Mouse (Mus musculus) midbrain, embryonic 12.5 days (tissue): ENCODE data around the gene Psme2. TPM values are rescaled to one million over a fixed set of nuclear protein-coding genes. Genes with fewer than 3 reads are reported as not detected.

Experiments
- ATAC-seq: fragments of 200-750 bp; cut with Nextera tagmentation; 2 replicates; pipeline ENCODE4 v1.8.0; 2017; ENCODE audit warnings: low read depth, moderate TSS enrichment, moderate library complexity; ENCODE audit not compliant: low FRiP score
- H3K27ac ChIP-seq: fragments of 300-500 bp; sonication (generic); replicated peaks from 2 replicates; pipeline ENCODE4 v1.5.1; 2016; ENCODE audit warnings: mild to moderate bottlenecking
- H3K27me3 ChIP-seq: fragments of 300-500 bp; sonication (generic); 2 replicates; pipeline ENCODE4 v1.6.1; 2016; ENCODE audit warnings: mild to moderate bottlenecking
- H3K36me3 ChIP-seq: fragments of 300-500 bp; sonication (generic); 2 replicates; pipeline ENCODE4 v1.6.1; 2016
- H3K4me1 ChIP-seq: fragments of 300-500 bp; sonication (generic); 2 replicates; pipeline ENCODE4 v1.6.1; 2016
- H3K4me2 ChIP-seq: fragments of 300-500 bp; sonication (generic); replicated peaks from 2 replicates; pipeline ENCODE4 v1.6.1; 2016; ENCODE audit warnings: mild to moderate bottlenecking, moderate library complexity
- H3K4me3 ChIP-seq: fragments of 300-500 bp; sonication (generic); 2 replicates; pipeline ENCODE4 v1.5.1; 2016; ENCODE audit warnings: mild to moderate bottlenecking
- H3K9ac ChIP-seq: fragments of 300-500 bp; sonication (generic); replicated peaks from 2 replicates; pipeline ENCODE4 v1.6.1; 2016; ENCODE audit warnings: mild to moderate bottlenecking, moderate library complexity
- H3K9me3 ChIP-seq: fragments of 300-500 bp; sonication (generic); 2 replicates; pipeline ENCODE4 v1.6.1; 2016; ENCODE audit warnings: mild to moderate bottlenecking
- WGBS: fragments of 180-500 bp; shearing (Covaris S2); methylation state at CpG from one replicate; pipeline ENCODE4 v1.1.7; 2016; 5-methylcytosine and 5-hydroxymethylcytosine counted together
- polyA plus RNA-seq: library from polyadenylated mRNA; unstranded; fragments of >200 nt; fragmentation: Nextera tagmentation; extraction: Ambion mirVana; gene quantifications from 2 replicates; pipeline ENCODE4 v1.2.1, GENCODE M21; 2016

The Psme2 gene
- polyA plus RNA-seq: 192 and 215 TPM in 2 replicates

DNA sequence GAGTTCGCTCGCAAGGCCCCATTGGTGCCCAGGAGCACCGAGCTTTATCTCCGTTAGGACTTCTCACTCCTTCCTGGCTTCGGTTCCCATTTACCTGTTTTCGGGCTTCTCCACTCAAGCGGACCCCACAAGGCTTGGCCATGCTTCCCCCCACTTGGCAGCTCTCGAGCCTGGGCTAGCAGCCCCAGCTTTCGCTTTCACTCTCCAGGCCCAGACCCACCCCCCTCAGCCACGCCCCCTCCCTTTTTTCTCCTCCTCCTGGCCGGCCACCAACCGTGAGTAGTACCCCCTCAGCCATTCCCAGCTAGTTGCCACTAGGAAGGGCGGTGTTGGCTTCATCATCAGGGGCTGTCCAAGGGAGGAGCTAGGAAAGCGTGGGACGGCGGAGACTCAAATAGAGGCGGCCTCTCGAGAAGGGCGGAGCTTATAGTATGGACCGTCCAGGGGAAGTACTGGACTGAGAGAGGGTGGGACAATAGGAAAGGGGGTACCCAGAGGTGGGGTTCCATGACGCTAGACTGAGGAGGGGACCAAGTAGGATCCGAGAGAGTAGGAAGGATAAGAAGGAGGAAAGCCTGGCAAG, at the start of gene Psme2:
TSS of gene Psme2 (minus strand) at position 366 of the 583 bp plus-strand sequence.
- H3K36me3 ChIP-seq: peaks cover 24% of the 10 kb centered on the region
- peaks cover 28% of the 10 kb centered on the region for H3K4me1 ChIP-seq
- H3K9me3 ChIP-seq: no peaks in the 10 kb centered on the region
- peak within 1 kb of the TSS; percentile 87 for H3K4me3 ChIP-seq
- peak; percentile 96 for ATAC-seq
- no peaks in the 10 kb centered on the region for H3K27me3 ChIP-seq
- WGBS: under 1% methylated on average over 22 of the region's 22 CpGs
- H3K4me2 ChIP-seq: peak within 1 kb of the TSS; percentile 79
- peak within 1 kb of the TSS; percentile 90 for H3K9ac ChIP-seq
- H3K27ac ChIP-seq: peak within 1 kb of the TSS; percentile 92

GRCm38 (mm10) chr14:55637795-55638194, 46.9 kb upstream of the Psme2 start, which contains the start of gene Gm49378:
Gm49378 (minus strand) TSS chr14:55637895.
- Histone ChIP-seq H3K36me3 (peaks cover 68% of the 10 kb centered on the region), H3K4me3 (no peak within 1 kb of the TSS), H3K27me3 (no peaks in the 10 kb centered on the region), H3K4me1 (peaks cover 26% of the 10 kb centered on the region), H3K9me3 (no peaks in the 10 kb centered on the region), H3K9ac (no peak within 1 kb of the TSS), H3K4me2 (no peak within 1 kb of the TSS), H3K27ac (no peak within 1 kb of the TSS)
- WGBS: 94% methylated on average over 9 of the region's 9 CpGs
- no peak for ATAC-seq

GRCm38 (mm10) chr14:55635523-55636007, 44.7 kb upstream of the Psme2 start, which contains the start of gene Ipo4:
Ipo4 (minus strand) TSS chr14:55635957.
- peaks cover 80% of the 10 kb centered on the region for H3K36me3 ChIP-seq
- H3K27me3 ChIP-seq: no peaks in the 10 kb centered on the region
- peak within 1 kb of the TSS; percentile 75 for H3K9ac ChIP-seq
- H3K4me3 ChIP-seq: peak within 1 kb of the TSS; percentile 64
- H3K4me2 ChIP-seq: peak within 1 kb of the TSS; percentile 93
- peak; percentile 87 for ATAC-seq
- 3% methylated on average over 33 of the region's 33 CpGs for WGBS
- H3K4me1 ChIP-seq: peaks cover 19% of the 10 kb centered on the region
- H3K27ac ChIP-seq: peak within 1 kb of the TSS; percentile 66
- H3K9me3 ChIP-seq: no peaks in the 10 kb centered on the region

GRCm38 (mm10) chr14:55634874-55635522, 44.1 kb upstream of the Psme2 start:
- H3K4me3 ChIP-seq: peak overlapping the region; percentile 64
- 4% methylated on average over 23 of the region's 23 CpGs for whole genome bisulfite sequencing
- H3K4me1 ChIP-seq: peaks cover 19% of the 10 kb centered on the region
- peak; percentile 83 for ATAC-seq
- H3K27me3 ChIP-seq: no peaks in the 10 kb centered on the region
- no peaks in the 10 kb centered on the region for H3K9me3 ChIP-seq
- H3K9ac ChIP-seq: peak overlapping the region; percentile 75
- H3K36me3 ChIP-seq: peaks cover 80% of the 10 kb centered on the region
- H3K27ac ChIP-seq: peak overlapping the region; percentile 66
- peak overlapping the region; percentile 93 for H3K4me2 ChIP-seq

GRCm38 (mm10) chr14:55629312-55629711, 38.4 kb upstream of the Psme2 start:
- H3K4me3 ChIP-seq: no peak overlapping the region
- H3K27ac ChIP-seq: no peak overlapping the region
- H3K36me3 ChIP-seq: peaks cover 99% of the 10 kb centered on the region
- no peak overlapping the region for H3K4me2 ChIP-seq
- no peaks in the 10 kb centered on the region for H3K9me3 ChIP-seq
- no peak for ATAC-seq
- 61% methylated on average over 5 of the region's 5 CpGs for WGBS
- H3K9ac ChIP-seq: no peak overlapping the region
- peaks cover 3% of the 10 kb centered on the region; the same call in 1 of the 2 replicates for H3K4me1 ChIP-seq
- H3K27me3 ChIP-seq: no peaks in the 10 kb centered on the region

DNA sequence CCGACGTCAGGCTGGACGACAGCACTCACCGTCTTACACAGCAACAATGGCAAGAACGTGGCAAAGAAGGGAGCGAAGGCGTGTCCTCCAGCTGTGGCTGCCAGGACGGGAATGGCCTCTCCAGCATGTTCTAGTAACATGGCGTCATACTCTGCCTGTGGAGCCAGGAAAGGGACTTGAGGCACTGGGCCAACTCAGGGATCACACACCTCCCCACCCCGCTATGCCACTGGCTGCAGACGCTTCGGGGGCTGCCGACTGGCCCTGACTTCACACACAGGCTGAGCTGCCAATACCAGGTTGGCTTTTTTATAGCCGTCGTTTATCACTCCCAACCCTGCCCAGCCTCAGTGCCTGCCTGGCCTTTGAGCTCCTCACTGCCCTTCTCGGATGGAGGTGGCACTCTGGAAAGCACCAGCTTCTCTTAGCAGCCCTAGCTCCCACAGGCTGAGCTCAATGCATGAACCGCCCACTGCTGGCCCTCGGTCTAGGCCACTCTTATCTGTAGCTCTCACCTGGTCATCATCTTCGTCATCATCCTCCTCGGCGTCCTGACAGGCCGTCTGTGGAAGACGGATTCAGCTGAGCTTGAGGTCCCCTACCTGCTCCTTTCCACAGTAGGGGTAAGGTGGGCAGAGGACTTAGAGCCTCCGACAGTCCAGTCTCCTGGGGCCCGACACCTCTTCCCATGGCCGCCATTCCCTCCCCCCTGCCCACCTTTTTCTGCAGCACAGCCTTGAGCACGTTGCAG, 37.3 kb upstream of the Psme2 start:
- Histone ChIP-seq H3K4me1 (no peaks in the 10 kb centered on the region), H3K4me3 (no peak overlapping the region), H3K9me3 (no peaks in the 10 kb centered on the region), H3K27me3 (no peaks in the 10 kb centered on the region), H3K4me2 (no peak overlapping the region), H3K36me3 (peaks cover 97% of the 10 kb centered on the region), H3K9ac (no peak overlapping the region), H3K27ac (no peak overlapping the region)
- WGBS: 93% methylated on average over 27 of the region's 27 CpGs
- no peak for ATAC-seq

GRCm38 (mm10) chr14:55618486-55619195, 27.7 kb upstream of the Psme2 start:
- ATAC-seq: no peak
- WGBS: 53% methylated on average over 22 of the region's 22 CpGs
- no peak overlapping the region for H3K9ac ChIP-seq

GRCm38 (mm10) chr14:55617822-55618221, 26.9 kb upstream of the Psme2 start, which contains the start of gene Rec8:
Rec8 (plus strand) TSS chr14:55618037.
- peak within 1 kb of the TSS; percentile 19 for H3K4me3 ChIP-seq
- H3K4me1 ChIP-seq: 0 out of 2 replicates have a peak, but pooled peaks cover 9% of the 10 kb centered on the region
- peak; percentile 54; the same call in 1 of the 2 replicates for ATAC-seq
- no peaks in the 10 kb centered on the region for H3K9me3 ChIP-seq
- peak within 1 kb of the TSS; percentile 30 for H3K4me2 ChIP-seq
- H3K27me3 ChIP-seq: peaks cover 9% of the 10 kb centered on the region
- 25% methylated on average over 21 of the region's 21 CpGs for WGBS
- no peak within 1 kb of the TSS for H3K27ac ChIP-seq
- H3K9ac ChIP-seq: no peak within 1 kb of the TSS
- no peaks in the 10 kb centered on the region for H3K36me3 ChIP-seq

More at GRCm38 (mm10) chr14:55618486-55619195, 27.7 kb upstream of the Psme2 start:
- no peaks in the 10 kb centered on the region for H3K9me3 ChIP-seq
- 0 out of 2 replicates have a peak, but pooled peaks cover 1% of the 10 kb centered on the region for H3K36me3 ChIP-seq
- no peak overlapping the region for H3K27ac ChIP-seq
- peak overlapping the region; percentile 19 for H3K4me3 ChIP-seq
- peak overlapping the region; percentile 30 for H3K4me2 ChIP-seq
- H3K4me1 ChIP-seq: 0 out of 2 replicates have a peak, but pooled peaks cover 9% of the 10 kb centered on the region
- H3K27me3 ChIP-seq: peaks cover 9% of the 10 kb centered on the region

GRCm38 (mm10) chr14:55616844-55617243, 25.9 kb upstream of the Psme2 start:
- no peak for ATAC-seq
- Histone ChIP-seq H3K4me2 (no peak overlapping the region), H3K36me3 (no peaks in the 10 kb centered on the region), H3K27me3 (peaks cover 9% of the 10 kb centered on the region), H3K27ac (no peak overlapping the region), H3K4me1 (0 out of 2 replicates have a peak, but pooled peaks cover 9% of the 10 kb centered on the region), H3K9ac (no peak overlapping the region), H3K9me3 (no peaks in the 10 kb centered on the region), H3K4me3 (no peak overlapping the region)
- WGBS: 63% methylated on average over 2 of the region's 2 CpGs

GRCm38 (mm10) chr14:55615876-55616275, 25.0 kb upstream of the Psme2 start:
- no peak overlapping the region for H3K27ac ChIP-seq
- H3K4me3 ChIP-seq: no peak overlapping the region
- 0 out of 2 replicates have a peak, but pooled peaks cover 9% of the 10 kb centered on the region for H3K4me1 ChIP-seq
- no peak overlapping the region for H3K9ac ChIP-seq
- 52% methylated on average over 2 of the region's 2 CpGs for WGBS
- ATAC-seq: no peak
- H3K9me3 ChIP-seq: no peaks in the 10 kb centered on the region
- no peak overlapping the region for H3K4me2 ChIP-seq
- H3K27me3 ChIP-seq: peaks cover 9% of the 10 kb centered on the region
- no peaks in the 10 kb centered on the region for H3K36me3 ChIP-seq

- Histone ChIP-seq H3K36me3 (no peaks in the 10 kb centered on the region), H3K9me3 (no peaks in the 10 kb centered on the region), H3K9ac (no peak overlapping the region), H3K4me2 (no peak overlapping the region), H3K27me3 (peaks cover 9% of the 10 kb centered on the region), H3K4me3 (no peak overlapping the region), H3K27ac (no peak overlapping the region), H3K4me1 (0 out of 2 replicates have a peak, but pooled peaks cover 9% of the 10 kb centered on the region)
- WGBS: 87% methylated on average over 7 of the region's 7 CpGs
- no peak for ATAC-seq
These were observed 23.8 kb upstream of the Psme2 start for GRCm38 (mm10) chr14:55614565-55615178.
